Mouse (Mus musculus) T-cell, adult 2 months (primary cell): Measurements from ENCODE around the gene Yif1a.

Experiments
- DNase-seq: peaks from one replicate; pipeline ENCODE4 v3.0.0; 2022; ENCODE audit warnings: low spot score

Gene Yif1a

GRCm38 (mm10) chr19:5087884-5088728 is at the start of gene Yif1a:
TSS of gene Yif1a (plus strand) at chr19:5088538.
- peak; percentile 97 for DNase-seq

GRCm38 (mm10) chr19:5038709-5039156 is 49.6 kb upstream of the Yif1a start, which contains the start of the genes B4gat1 and AC124502.3:
TSS of gene B4gat1 (plus strand) at chr19:5038826.
TSS of gene AC124502.3 (plus strand) at chr19:5038891.
- peak; percentile 85 for DNase-seq

- no peak for DNase-seq
These were observed 48.8 kb upstream of the Yif1a start for GRCm38 (mm10) chr19:5039301-5040114.

GRCm38 (mm10) chr19:5040862-5041523 is 47.3 kb upstream of the Yif1a start, which contains the start of gene Brms1:
TSS of gene Brms1 (plus strand) at chr19:5041354.
- DNase-seq, result peak; percentile 88

GRCm38 (mm10) chr19:5041588-5041987 is 46.8 kb upstream of the Yif1a start:
- DNase-seq, result no peak

- no peak for DNase-seq
These were observed 42.8 kb upstream of the Yif1a start for GRCm38 (mm10) chr19:5045531-5045930.

GRCm38 (mm10) chr19:5048138-5049056 is 39.9 kb upstream of the Yif1a start:
- DNase-seq, result no peak

- DNase-seq, result no peak
These were observed 39.0 kb upstream of the Yif1a start for GRCm38 (mm10) chr19:5049325-5049724.

- DNase-seq, result peak; percentile 54
These were observed 38.1 kb upstream of the Yif1a start, which contains the start of gene Rin1 for GRCm38 (mm10) chr19:5050047-5050905. TSS of gene Rin1 (plus strand) at chr19:5050481.

GRCm38 (mm10) chr19:5051031-5051430 is 37.3 kb upstream of the Yif1a start:
- DNase-seq, result no peak

- DNase-seq, result no peak
These were observed 36.8 kb upstream of the Yif1a start for GRCm38 (mm10) chr19:5051515-5051914.

- DNase-seq, result no peak
These were observed 36.0 kb upstream of the Yif1a start for GRCm38 (mm10) chr19:5052166-5052822.

GRCm38 (mm10) chr19:5052853-5053252 is 35.5 kb upstream of the Yif1a start:
- DNase-seq, result no peak

GRCm38 (mm10) chr19:5053909-5054308 is 34.4 kb upstream of the Yif1a start:
- peak; percentile 50 for DNase-seq

- no peak for DNase-seq
These were observed 32.1 kb upstream of the Yif1a start for GRCm38 (mm10) chr19:5056251-5056650.

- DNase-seq, result no peak
These were observed 30.2 kb upstream of the Yif1a start for GRCm38 (mm10) chr19:5057876-5058775.

- DNase-seq, result no peak
These were observed 29.3 kb upstream of the Yif1a start for GRCm38 (mm10) chr19:5058801-5059771.
